Mouse (Mus musculus): ENCODE measurements around the gene Spint1.

DNA sequence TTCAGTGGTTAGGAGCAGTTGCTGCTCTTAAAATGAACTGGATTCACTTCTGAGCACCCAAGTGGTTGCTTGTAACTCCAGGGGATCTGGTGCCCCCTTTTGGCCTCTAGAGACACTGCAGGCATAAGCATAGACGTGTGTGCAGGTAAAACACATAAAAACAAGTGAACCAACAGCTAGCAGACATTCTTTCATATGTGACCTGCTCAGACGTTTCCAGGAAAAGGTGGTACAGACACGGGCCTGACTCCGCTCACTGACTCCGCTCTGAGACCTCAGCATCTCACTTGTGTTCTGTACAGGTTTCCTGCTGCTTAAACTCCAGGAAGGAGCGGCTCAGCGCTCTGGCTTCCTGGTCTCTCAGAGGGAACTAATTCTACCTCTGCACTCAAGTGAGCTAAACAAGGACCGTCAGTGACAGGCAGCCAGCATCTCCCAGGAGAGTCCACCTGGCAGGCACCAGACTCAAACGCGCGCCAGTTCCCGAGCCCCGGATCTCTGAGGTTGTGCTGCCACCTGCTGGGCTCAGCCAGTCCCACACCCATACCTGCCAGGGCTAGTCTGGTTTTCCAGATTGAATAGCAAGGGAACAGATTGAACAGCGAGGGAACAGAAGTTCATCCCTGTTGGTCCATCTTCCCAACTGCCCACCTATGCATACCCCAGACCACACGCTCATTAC, 48.0 kb upstream of the Spint1 start:
- no peak for TF ChIP-seq JUND (IDR thresholded peaks at IDR 0.05; ENCODE audit: low read depth, low read length)
- no peak for TF ChIP-seq HCFC1 (IDR thresholded peaks at IDR 0.05; ENCODE audit: low read depth, low read length)
- TF ChIP-seq E2F4 (IDR thresholded peaks at IDR 0.05; ENCODE audit: borderline replicate concordance, low read depth, low read length) = no peak
- TF ChIP-seq CTCF (IDR thresholded peaks at IDR 0.05 in 2 of 3, conservative IDR thresholded peaks at IDR 0.05 in 1 of 3; ENCODE audit: control insufficient read depth in 1 of 3, insufficient read depth in 1 of 3, low read depth in 2 of 3, low read length in 3 of 3, poor library complexity in 1 of 3, severe bottlenecking in 1 of 3) = peak; percentile 86 to 97 (median 90)
- no peak for TF ChIP-seq CHD2 (IDR thresholded peaks at IDR 0.05; ENCODE audit: low read length)
- TF ChIP-seq POLR2A (IDR thresholded peaks at IDR 0.05; ENCODE audit: control insufficient read depth in 1 of 2, insufficient read depth in 1 of 2, low read depth in 1 of 2, low read length in 2 of 2, poor library complexity in 1 of 2) = no peak
- TF ChIP-seq MEF2A (IDR thresholded peaks at IDR 0.05; ENCODE audit: extremely low read depth, insufficient replicate concordance, low read depth, low read length, poor library complexity, severe bottlenecking) = no peak
- TF ChIP-seq MYC (IDR thresholded peaks at IDR 0.05; ENCODE audit: low read depth, low read length) = 0 out of 2 replicates have a peak, but pooled peaks have one; percentile 19
- TF ChIP-seq ZKSCAN1 (IDR thresholded peaks at IDR 0.05; ENCODE audit: low read depth, low read length) = no peak
- no peak for TF ChIP-seq USF2 (IDR thresholded peaks at IDR 0.05; ENCODE audit: borderline replicate concordance in 1 of 2, insufficient read depth in 1 of 2, low read depth in 1 of 2, low read length in 2 of 2)
